14 mouse cellular contexts compared by ENCODE assay signal in genomic region chr8:6492453-6492852, GRCm38 (mm10).
DNase-seq lines count a peak whose midpoint lies in the region; ATAC-seq and TF ChIP-seq lines count a peak whose summit lies in the region.
"Had no signal": no experiment of that assay in that cellular context is flagged by ENCODE, and none has a peak within 500 bp of the region (broad histone marks: within the 10 kb centered on the region; RNA-seq: fewer than 3 reads in every experiment).

No protein-coding gene starts in this region.

- H3K4me1 ChIP-seq in hindbrain, postnatal 0 days (ENCODE audit: insufficient read depth, low read length): no peaks in the 10 kb centered on the region
- H3K4me1 ChIP-seq in hindbrain, embryonic 12.5 days: no peaks in the 10 kb centered on the region
- H3K4me1 ChIP-seq: heart, embryonic 10.5 days; liver, embryonic 13.5 days had no signal

- no peaks in the 10 kb centered on the region for H3K36me3 ChIP-seq in hindbrain, postnatal 0 days (ENCODE audit: insufficient read depth, low read length)
- no peaks in the 10 kb centered on the region for H3K36me3 ChIP-seq in hindbrain, embryonic 12.5 days
- H3K36me3 ChIP-seq: G1E; heart, embryonic 10.5 days; liver, embryonic 13.5 days had no signal

- no peak overlapping the region for H3K27ac ChIP-seq in hindbrain, postnatal 0 days
- no peak overlapping the region for H3K27ac ChIP-seq in hindbrain, embryonic 12.5 days
- H3K27ac ChIP-seq: heart, embryonic 10.5 days; layer of hippocampus, adult 2 months; liver, embryonic 13.5 days had no signal

- no peak for TF ChIP-seq CTCF in hindbrain, postnatal 0 days (IDR thresholded peaks at IDR 0.05; ENCODE audit: low read depth)

- DNase-seq in cerebellum, adult 18-20 months: peak; percentile 2
- DNase-seq in hindbrain, postnatal 0 days (ENCODE audit: low spot score): peak; percentile 77
- peak; percentile 44 for DNase-seq in right cerebral cortex, adult 18-20 months
- DNase-seq in right cerebral cortex, postnatal 4 days: no peak
- no peak for DNase-seq in neural tube, embryonic 10.5 days (ENCODE audit: extremely low spot score, low spot score)
- DNase-seq: adrenal gland, postnatal 10 days; liver, embryonic 13.5 days; thymus, adult 2 months had no signal

- H3K9me3 ChIP-seq in hindbrain, postnatal 0 days (ENCODE audit: low read length): no peaks in the 10 kb centered on the region
- no peaks in the 10 kb centered on the region for H3K9me3 ChIP-seq in hindbrain, embryonic 12.5 days (replicated peaks)
- H3K9me3 ChIP-seq: G1E; heart, embryonic 10.5 days; liver, embryonic 13.5 days had no signal

- no peak for ATAC-seq in cerebellum, adult (ENCODE audit: insufficient number of reproducible peaks, low FRiP score, low TSS enrichment)
- no peak for ATAC-seq in hindbrain, postnatal 0 days
- no peak for ATAC-seq in hindbrain, embryonic 12.5 days (ENCODE audit: low FRiP score)
- no peak for ATAC-seq in monocyte, adult 5-6 weeks (replicated peaks; ENCODE audit: insufficient number of reproducible peaks, low FRiP score, low TSS enrichment, poor library complexity, severe bottlenecking)

- 37% methylated on average over 1 of the region's 1 CpGs for WGBS in hindbrain, postnatal 0 days
- 80% methylated on average over 1 of the region's 1 CpGs for WGBS in hindbrain, embryonic 12.5 days

- no peak overlapping the region for H3K9ac ChIP-seq in hindbrain, postnatal 0 days (replicated peaks; ENCODE audit: low read length)
- H3K9ac ChIP-seq in hindbrain, embryonic 12.5 days: no peak overlapping the region
- H3K9ac ChIP-seq: liver, embryonic 13.5 days had no signal

- no peak overlapping the region for H3K4me2 ChIP-seq in hindbrain, postnatal 0 days (ENCODE audit: low read depth, low read length)
- no peak overlapping the region for H3K4me2 ChIP-seq in hindbrain, embryonic 12.5 days (replicated peaks)
- H3K4me2 ChIP-seq: liver, embryonic 13.5 days had no signal

- H3K4me3 ChIP-seq in hindbrain, postnatal 0 days (ENCODE audit: low read length): no peak overlapping the region
- H3K4me3 ChIP-seq in hindbrain, embryonic 12.5 days: no peak overlapping the region
- H3K4me3 ChIP-seq: heart, embryonic 10.5 days; layer of hippocampus, adult 2 months; liver, embryonic 13.5 days had no signal

- no peaks in the 10 kb centered on the region for H3K27me3 ChIP-seq in hindbrain, postnatal 0 days (ENCODE audit: insufficient read depth, low read length)
- H3K27me3 ChIP-seq in hindbrain, embryonic 12.5 days: no peaks in the 10 kb centered on the region
- H3K27me3 ChIP-seq: liver, embryonic 13.5 days had no signal

Comparison
In these comparisons a context has a peak if more than half of its experiments do, and no peak if none do; other contexts are left out.
1. DNase-seq: peak in cerebellum, adult 18-20 months (2 of 2), hindbrain, postnatal 0 days (single experiment) and right cerebral cortex, adult 18-20 months (single experiment); none in right cerebral cortex, postnatal 4 days (single experiment) and neural tube, embryonic 10.5 days (single experiment).